Mouse (Mus musculus) intestine, embryonic 16.5 days (tissue): ENCODE data around the gene Hoxb5. TPM values are rescaled to one million over a fixed set of nuclear protein-coding genes. Genes with fewer than 3 reads are reported as not detected.
A peak's percentile ranks its signal among the peaks of the same experiment; 100 is the strongest.

Experiments
- ATAC-seq: fragments of 200-750 bp; cut with Nextera tagmentation; 2 replicates; pipeline ENCODE4 v1.8.0; 2017; ENCODE audit warnings: moderate TSS enrichment, moderate library complexity
- H3K27ac ChIP-seq: fragments of 300-500 bp; sonication (generic); 2 replicates; pipeline ENCODE4 v1.5.1; 2014; ENCODE audit warnings: mild to moderate bottlenecking, low read length
- H3K27me3 ChIP-seq: fragments of 300-500 bp; sonication (generic); replicated peaks from 2 replicates; pipeline ENCODE4 v1.6.1; 2014; ENCODE audit warnings: low read length, control low read depth, mixed read lengths; ENCODE audit not compliant: control insufficient read depth, insufficient read depth
- H3K36me3 ChIP-seq: fragments of 300-500 bp; sonication (generic); 2 replicates; pipeline ENCODE4 v1.6.1; 2014; ENCODE audit warnings: low read length, control low read depth; ENCODE audit not compliant: control insufficient read depth, insufficient read depth
- H3K4me1 ChIP-seq: fragments of 300-500 bp; sonication (generic); 2 replicates; pipeline ENCODE4 v1.6.1; 2014; ENCODE audit warnings: low read length, control low read depth, mixed read lengths; ENCODE audit not compliant: control insufficient read depth, insufficient read depth
- H3K4me2 ChIP-seq: fragments of 300-500 bp; sonication (generic); 2 replicates; pipeline ENCODE4 v1.6.1; 2014; ENCODE audit warnings: low read depth, low read length, control low read depth
- H3K4me3 ChIP-seq: fragments of 300-500 bp; sonication (generic); 2 replicates; pipeline ENCODE4 v1.5.1; 2014; ENCODE audit warnings: mild to moderate bottlenecking, low read length
- H3K9ac ChIP-seq: fragments of 300-500 bp; sonication (generic); 2 replicates; pipeline ENCODE4 v1.6.1; 2014; ENCODE audit warnings: low read depth, low read length
- H3K9me3 ChIP-seq: fragments of 300-500 bp; sonication (generic); 2 replicates; pipeline ENCODE4 v1.6.1; 2016; ENCODE audit warnings: low read length, control low read depth; ENCODE audit not compliant: control insufficient read depth
- WGBS: fragments of 180-500 bp; shearing (Covaris S2); extraction: QIAGEN DNeasy Blood & Tissue Kit; methylation state at CpG from one replicate; pipeline ENCODE4 v1.1.7; 2014; 5-methylcytosine and 5-hydroxymethylcytosine counted together
- polyA plus RNA-seq: library from polyadenylated mRNA; unstranded; fragments of >200 nt; fragmentation: Nextera tagmentation; extraction: Ambion mirVana; gene quantifications from 2 replicates; pipeline ENCODE4 v1.2.1, GENCODE M21; 2015

The Hoxb5 gene
- polyA plus RNA-seq, 1 experiment from 2014 or later: 28.7 TPM

DNA sequence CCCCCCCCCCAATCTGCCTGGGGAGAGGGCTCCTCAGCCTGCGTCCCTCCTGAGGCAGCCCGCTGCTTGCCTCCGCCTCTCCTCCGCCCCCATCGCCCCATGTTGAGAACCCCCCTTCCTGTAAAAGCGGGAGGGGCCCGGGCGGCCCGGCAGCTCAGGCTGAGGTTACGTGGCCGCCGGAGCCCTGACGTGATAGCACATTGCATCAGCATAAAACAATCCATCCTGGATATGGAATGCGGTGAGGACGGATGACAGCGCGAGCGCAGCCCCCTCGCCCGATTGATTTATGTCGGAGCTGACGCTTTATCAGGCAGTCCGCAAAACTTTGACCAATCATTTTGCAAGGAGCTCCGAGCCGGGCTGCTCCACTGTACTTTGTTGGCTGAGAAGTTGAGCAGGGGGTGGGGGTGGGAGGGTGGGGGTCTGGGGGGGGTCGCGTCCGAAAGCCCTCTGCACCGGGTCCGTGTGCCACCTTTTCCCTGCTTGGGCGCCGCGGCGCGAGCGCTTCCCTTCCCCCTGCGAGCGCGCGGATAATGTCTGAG is 32.1 kb upstream of the Hoxb5 start, which contains the start of gene Hoxb9:
Hoxb9 (plus strand) TSS at position 462 of the 545 bp plus-strand sequence.
- peak within 1 kb of the TSS; percentile 56 for H3K9ac ChIP-seq
- no peaks in the 10 kb centered on the region for H3K9me3 ChIP-seq
- WGBS: 2% methylated on average over 40 of the region's 40 CpGs
- peak within 1 kb of the TSS; percentile 42 for H3K4me3 ChIP-seq
- H3K27me3 ChIP-seq: peaks cover 91% of the 10 kb centered on the region
- H3K36me3 ChIP-seq: no peaks in the 10 kb centered on the region
- peak within 1 kb of the TSS; percentile 56 for H3K4me2 ChIP-seq
- peak within 1 kb of the TSS; percentile 57 for H3K27ac ChIP-seq
- H3K4me1 ChIP-seq: peaks cover 16% of the 10 kb centered on the region
- peak; percentile 33; the same call in 1 of the 2 replicates for ATAC-seq

- WGBS: under 1% methylated on average over 52 of the region's 52 CpGs
- no peaks in the 10 kb centered on the region for H3K9me3 ChIP-seq
- H3K27ac ChIP-seq: peak overlapping the region; percentile 57
- peaks cover 16% of the 10 kb centered on the region for H3K4me1 ChIP-seq
- peak overlapping the region; percentile 56 for H3K4me2 ChIP-seq
- peak overlapping the region; percentile 42 for H3K4me3 ChIP-seq
- ATAC-seq: peak; percentile 64
- peaks cover 93% of the 10 kb centered on the region for H3K27me3 ChIP-seq
- H3K36me3 ChIP-seq: no peaks in the 10 kb centered on the region
- H3K9ac ChIP-seq: peak overlapping the region; percentile 56
These were observed 31.6 kb upstream of the Hoxb5 start for GRCm38 (mm10) chr11:96271541-96272011.

DNA sequence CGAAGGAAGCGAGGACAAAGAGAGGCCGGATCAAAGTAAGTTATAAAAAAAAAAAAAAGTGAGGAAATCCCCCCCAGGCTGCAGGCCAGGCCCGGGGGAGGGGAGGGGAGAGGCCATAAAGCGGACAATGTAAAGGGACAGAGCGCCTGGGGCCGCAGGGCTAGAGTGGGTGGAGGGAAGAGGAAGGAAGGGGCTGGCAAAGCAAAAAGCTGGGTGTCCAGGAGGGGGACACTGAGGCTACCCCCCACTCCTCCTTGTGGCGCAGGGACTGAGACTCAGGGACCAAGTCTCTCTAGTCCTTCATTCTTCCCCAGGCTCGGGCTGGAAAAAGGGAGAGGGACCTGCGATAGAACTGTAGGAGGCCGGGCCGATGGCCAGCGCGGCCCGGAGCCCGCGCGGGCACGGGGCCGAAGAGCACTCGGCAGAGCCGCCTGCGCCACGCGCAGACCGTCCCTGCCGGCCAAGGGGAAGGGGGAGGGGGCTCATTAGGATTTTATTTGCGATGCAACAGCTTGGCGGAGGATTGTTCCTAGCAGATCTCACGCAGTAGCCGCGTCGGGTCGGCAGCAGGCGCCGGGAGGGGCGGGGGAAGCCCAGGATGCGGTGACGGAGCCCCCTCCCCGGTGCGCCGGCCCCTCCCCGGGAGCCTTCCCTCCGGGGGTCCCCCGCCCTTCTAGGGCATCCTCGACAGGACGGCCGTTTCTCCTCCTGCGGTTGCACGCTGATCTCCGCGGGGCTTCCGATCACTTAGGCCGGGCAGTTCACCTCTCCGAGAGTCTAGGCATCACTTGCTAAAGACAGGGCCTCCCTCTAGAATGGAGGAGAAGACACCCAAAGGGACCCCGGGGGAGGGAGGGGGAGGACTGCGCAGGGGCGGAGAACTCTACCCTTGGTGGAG is 30.9 kb upstream of the Hoxb5 start:
- Histone ChIP-seq H3K9ac (peak overlapping the region; percentile 38), H3K9me3 (no peaks in the 10 kb centered on the region), H3K27ac (no peak overlapping the region; the same call in 1 of the 2 replicates), H3K4me1 (peaks cover 16% of the 10 kb centered on the region), H3K27me3 (peaks cover 93% of the 10 kb centered on the region), H3K36me3 (no peaks in the 10 kb centered on the region), H3K4me2 (peak overlapping the region; percentile 56), H3K4me3 (peak overlapping the region; percentile 42)
- ATAC-seq: peak; percentile 48; the same call in 1 of the 2 replicates
- whole genome bisulfite sequencing: 1% methylated on average over 56 of the region's 58 CpGs

DNA sequence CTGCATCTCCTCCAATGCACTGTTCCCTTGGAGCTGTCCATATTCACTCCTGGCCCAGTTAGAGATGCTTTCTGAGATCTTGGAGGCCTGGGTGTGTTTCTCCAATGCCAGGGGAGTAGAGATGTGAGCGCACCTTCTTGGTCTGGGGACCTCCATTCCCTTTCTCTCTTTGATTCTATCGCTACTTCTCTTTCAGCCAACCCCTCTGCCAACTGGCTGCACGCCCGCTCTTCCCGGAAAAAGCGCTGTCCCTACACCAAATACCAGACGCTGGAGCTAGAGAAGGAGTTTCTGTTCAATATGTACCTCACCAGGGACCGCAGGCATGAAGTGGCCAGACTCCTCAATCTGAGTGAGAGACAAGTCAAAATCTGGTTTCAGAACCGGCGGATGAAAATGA is 28.7 kb upstream of the Hoxb5 start:
- Histone ChIP-seq H3K36me3 (no peaks in the 10 kb centered on the region), H3K27ac (no peak overlapping the region), H3K4me1 (peaks cover 19% of the 10 kb centered on the region), H3K9ac (no peak overlapping the region), H3K9me3 (no peaks in the 10 kb centered on the region), H3K4me3 (no peak overlapping the region), H3K4me2 (no peak overlapping the region), H3K27me3 (peaks cover 87% of the 10 kb centered on the region)
- ATAC-seq: no peak
- WGBS: 19% methylated on average over 10 of the region's 10 CpGs

DNA sequence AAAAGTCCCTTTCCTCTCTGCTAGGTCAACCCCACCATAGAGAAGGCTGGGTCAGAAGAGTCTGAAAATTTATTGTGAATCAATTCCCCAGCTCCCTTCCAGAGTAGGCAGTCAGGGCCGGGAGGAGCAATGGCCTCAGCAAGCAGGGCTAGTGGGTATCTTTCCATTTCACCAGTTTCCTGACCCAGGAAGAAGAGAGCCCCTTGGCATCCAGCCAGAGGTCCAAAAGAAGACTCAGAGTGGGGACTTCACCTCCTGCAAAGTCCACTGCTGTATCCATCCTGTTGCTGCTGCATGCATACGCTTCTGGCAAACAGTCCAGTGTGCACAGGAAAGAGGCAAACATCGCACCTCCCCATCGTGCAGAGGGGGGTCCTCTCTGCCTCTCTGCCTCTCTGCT is 27.2 kb upstream of the Hoxb5 start:
- H3K27me3 ChIP-seq: peaks cover 84% of the 10 kb centered on the region
- H3K36me3 ChIP-seq: no peaks in the 10 kb centered on the region
- no peaks in the 10 kb centered on the region for H3K9me3 ChIP-seq
- ATAC-seq: no peak
- no peak overlapping the region for H3K4me2 ChIP-seq
- H3K27ac ChIP-seq: no peak overlapping the region
- H3K9ac ChIP-seq: no peak overlapping the region
- peaks cover 16% of the 10 kb centered on the region for H3K4me1 ChIP-seq
- H3K4me3 ChIP-seq: no peak overlapping the region
- WGBS: 21% methylated on average over 4 of the region's 4 CpGs

- peak overlapping the region; percentile 9; the same call in 1 of the 2 replicates for H3K4me3 ChIP-seq
- 7% methylated on average over 35 of the region's 35 CpGs for WGBS
- H3K9ac ChIP-seq: 0 out of 2 replicates have a peak overlapping the region, but pooled peaks have one; percentile 27
- peaks cover 80% of the 10 kb centered on the region for H3K27me3 ChIP-seq
- H3K27ac ChIP-seq: no peak overlapping the region
- peaks cover 5% of the 10 kb centered on the region; the same call in 1 of the 2 replicates for H3K4me1 ChIP-seq
- ATAC-seq: peak; percentile 30; the same call in 1 of the 2 replicates
- H3K9me3 ChIP-seq: no peaks in the 10 kb centered on the region
- peak overlapping the region; percentile 37 for H3K4me2 ChIP-seq
- no peaks in the 10 kb centered on the region for H3K36me3 ChIP-seq
These were observed 25.7 kb upstream of the Hoxb5 start for GRCm38 (mm10) chr11:96277151-96278044.

- Histone ChIP-seq H3K9me3 (no peaks in the 10 kb centered on the region), H3K9ac (no peak overlapping the region), H3K36me3 (no peaks in the 10 kb centered on the region), H3K27me3 (peaks cover 78% of the 10 kb centered on the region), H3K4me1 (peaks cover 8% of the 10 kb centered on the region; the same call in 1 of the 2 replicates), H3K4me2 (no peak overlapping the region), H3K4me3 (no peak overlapping the region), H3K27ac (no peak overlapping the region)
- no peak; the same call in 1 of the 2 replicates for ATAC-seq
- 17% methylated on average over 14 of the region's 14 CpGs for WGBS
These were observed 24.8 kb upstream of the Hoxb5 start for GRCm38 (mm10) chr11:96278324-96278723.

- H3K4me3 ChIP-seq: no peak overlapping the region
- H3K9ac ChIP-seq: no peak overlapping the region
- no peaks in the 10 kb centered on the region for H3K36me3 ChIP-seq
- no peak overlapping the region for H3K4me2 ChIP-seq
- ATAC-seq: peak; percentile 70
- peaks cover 8% of the 10 kb centered on the region; the same call in 1 of the 2 replicates for H3K4me1 ChIP-seq
- no peak overlapping the region for H3K27ac ChIP-seq
- H3K27me3 ChIP-seq: peaks cover 77% of the 10 kb centered on the region
- under 1% methylated on average over 9 of the region's 9 CpGs for WGBS
- H3K9me3 ChIP-seq: no peaks in the 10 kb centered on the region
These were observed 24.4 kb upstream of the Hoxb5 start for GRCm38 (mm10) chr11:96278773-96279172.
